Mouse (Mus musculus): ENCODE data around the gene Trim38. TPM values are rescaled to one million over a fixed set of nuclear protein-coding genes. Genes with fewer than 3 reads are reported as not detected.

Trim38 gene
- polyA plus RNA-seq, 2 experiments from 2014 or later, result not detected

GRCm38 (mm10) chr13:23836630-23837029 is 66.9 kb downstream of the Trim38 start:
- ATAC-seq, result no peak

GRCm38 (mm10) chr13:23839308-23839707 is 69.6 kb downstream of the Trim38 start, which contains the start of gene Slc17a3:
Slc17a3 (plus strand) TSS chr13:23839434.
- ATAC-seq, result no peak

Other genes starting within 250 kb of the Trim38 start
- 1 to 10 TPM; 2.7 to 3.2 TPM for gene Hist1h4h, start 238.9 kb upstream of the Trim38 start, polyA plus RNA-seq (2017; shearing (Covaris generic))
- not detected for gene Hist1h2af, start 236.0 kb upstream of the Trim38 start, polyA plus RNA-seq (2017; shearing (Covaris generic))
- gene Hist1h3g, start 234.5 kb upstream of the Trim38 start, polyA plus RNA-seq (2017; shearing (Covaris generic)), result 1 to 10 TPM in 1 of 2 experiments, not detected in 1; 1.1 TPM
- gene Hist1h2bh, start 226.5 kb upstream of the Trim38 start, polyA plus RNA-seq (2017; shearing (Covaris generic)), result under 1 TPM in 1 of 2 experiments, not detected in 1; 0.38 TPM
- 1 to 10 TPM in 1 of 2 experiments, not detected in 1; 1.1 TPM for gene Hist1h3f, start 225.9 kb upstream of the Trim38 start, polyA plus RNA-seq (2017; shearing (Covaris generic))
- 1 to 10 TPM in 1 of 2 experiments, not detected in 1; 2.8 TPM for gene Hist1h4f, start 218.3 kb upstream of the Trim38 start, polyA plus RNA-seq (2017; shearing (Covaris generic))
- under 1 TPM; 0.31 to 0.79 TPM for gene Hist1h1d, start 216.7 kb upstream of the Trim38 start, polyA plus RNA-seq (2017; shearing (Covaris generic))
- 1 to 10 TPM in 1 of 2 experiments, under 1 TPM in 1; 0.86 to 1.6 TPM for gene Hist1h3e, start 207.5 kb upstream of the Trim38 start, polyA plus RNA-seq (2017; shearing (Covaris generic))
- 10 to 100 TPM; 26.7 to 59.1 TPM for gene Hist1h2ae, start 198.7 kb upstream of the Trim38 start, polyA plus RNA-seq (2017; shearing (Covaris generic))
- 1 to 10 TPM; 4.0 to 5.7 TPM for gene Hist1h2bg, start 198.5 kb upstream of the Trim38 start, polyA plus RNA-seq (2017; shearing (Covaris generic))
- under 1 TPM in 1 of 2 experiments, not detected in 1; 0.83 TPM for gene Hist1h2bf, start 195.7 kb upstream of the Trim38 start, polyA plus RNA-seq (2017; shearing (Covaris generic))
- 1 to 10 TPM in 1 of 2 experiments, not detected in 1; 2.3 TPM for gene Hist1h2ad, start 195.5 kb upstream of the Trim38 start, polyA plus RNA-seq (2017; shearing (Covaris generic))
- not detected for gene Hist1h3d, start 194.2 kb upstream of the Trim38 start, polyA plus RNA-seq (2017; shearing (Covaris generic))
- gene Hist1h4d, start 188.3 kb upstream of the Trim38 start, polyA plus RNA-seq (2017; shearing (Covaris generic)), result 10 to 100 TPM; 36.8 to 39.3 TPM
- gene Hist1h2be, start 148.8 kb upstream of the Trim38 start, polyA plus RNA-seq (2017; shearing (Covaris generic)), result 1 to 10 TPM; 1.5 to 1.7 TPM
- 10 to 100 TPM; 11.9 to 13.5 TPM for gene Hist1h1e, start 147.4 kb upstream of the Trim38 start, polyA plus RNA-seq (2017; shearing (Covaris generic))
- under 1 TPM in 1 of 2 experiments, not detected in 1; 0.28 TPM for gene Hist1h2ac, start 86.0 kb upstream of the Trim38 start, polyA plus RNA-seq (2017; shearing (Covaris generic))
- gene Hist1h2bc, start 85.7 kb upstream of the Trim38 start, polyA plus RNA-seq (2017; shearing (Covaris generic)), result 1 to 10 TPM in 1 of 2 experiments, under 1 TPM in 1; 0.85 to 5.4 TPM
- not detected for gene Hist1h1t, start 74.1 kb upstream of the Trim38 start, polyA plus RNA-seq (2017; shearing (Covaris generic))
- gene Hist1h4c, start 71.5 kb upstream of the Trim38 start, polyA plus RNA-seq (2017; shearing (Covaris generic)), result 1 to 10 TPM in 1 of 2 experiments, under 1 TPM in 1; 0.57 to 7.4 TPM
- under 1 TPM in 1 of 2 experiments, not detected in 1; 0.80 TPM for gene Hfe, start 59.1 kb upstream of the Trim38 start, polyA plus RNA-seq (2017; shearing (Covaris generic))
- gene Hist1h1c, start 31.1 kb upstream of the Trim38 start, polyA plus RNA-seq (2017; shearing (Covaris generic)), result 10 to 100 TPM in 1 of 2 experiments, 1 to 10 TPM in 1; 5.3 to 15.2 TPM
- 1 to 10 TPM in 1 of 2 experiments, not detected in 1; 2.4 TPM for gene Hist1h3c, start 24.3 kb upstream of the Trim38 start, polyA plus RNA-seq (2017; shearing (Covaris generic))
- under 1 TPM in 1 of 2 experiments, not detected in 1; 0.73 TPM for gene Hist1h2bb, start 23.2 kb upstream of the Trim38 start, polyA plus RNA-seq (2017; shearing (Covaris generic))
- gene Hist1h2ab, start 18.8 kb upstream of the Trim38 start, polyA plus RNA-seq (2017; shearing (Covaris generic)), result 1 to 10 TPM; 9.5 to 10.0 TPM
- not detected for gene Hist1h3b, start 17.6 kb upstream of the Trim38 start, polyA plus RNA-seq (2017; shearing (Covaris generic))
- gene Hist1h4b, start 12.9 kb upstream of the Trim38 start, polyA plus RNA-seq (2017; shearing (Covaris generic)), result 1 to 10 TPM in 1 of 2 experiments, not detected in 1; 2.8 TPM
- 1 to 10 TPM in 1 of 2 experiments, not detected in 1; 3.1 TPM for gene Hist1h4a, start 8.7 kb upstream of the Trim38 start, polyA plus RNA-seq (2017; shearing (Covaris generic))
- 1 to 10 TPM in 1 of 2 experiments, under 1 TPM in 1; 0.73 to 1.7 TPM for gene Hist1h3a, start 7.5 kb upstream of the Trim38 start, polyA plus RNA-seq (2017; shearing (Covaris generic))
- 1 to 10 TPM; 5.1 to 7.8 TPM for gene Hist1h1a, start 6.2 kb upstream of the Trim38 start, polyA plus RNA-seq (2017; shearing (Covaris generic))
- gene Slc17a2, start 37.1 kb downstream of the Trim38 start, polyA plus RNA-seq (2017; shearing (Covaris generic)), result not detected
- gene Slc17a3, start 69.5 kb downstream of the Trim38 start, polyA plus RNA-seq (2017; shearing (Covaris generic)), result not detected
- not detected for gene Slc17a1, start 97.8 kb downstream of the Trim38 start, polyA plus RNA-seq (2017; shearing (Covaris generic))
- not detected for gene Slc17a4, start 145.1 kb downstream of the Trim38 start, polyA plus RNA-seq (2017; shearing (Covaris generic))
- not detected for gene Hist1h2ba, start 164.2 kb downstream of the Trim38 start, polyA plus RNA-seq (2017; shearing (Covaris generic))
- gene Hist1h2aa, start 164.5 kb downstream of the Trim38 start, polyA plus RNA-seq (2017; shearing (Covaris generic)), result not detected
- gene Scgn, start 221.3 kb downstream of the Trim38 start, polyA plus RNA-seq (2017; shearing (Covaris generic)), result not detected

Measured in activated CD4-positive, CD25-positive, alpha-beta regulatory T cell, adult 4 months (primary cell).